Mouse (Mus musculus) hematopoietic multipotent progenitor cell, adult 10-12 weeks (in vitro differentiated cells): ENCODE results near the gene Syce1. TPM values are rescaled to one million over a fixed set of nuclear protein-coding genes. Genes with fewer than 3 reads are reported as not detected.

Experiments
- polyA plus RNA-seq: library from polyadenylated mRNA; stranded (reverse); fragments of >175 nt; gene quantifications from 2 replicates; pipeline ENCODE4 v1.2.3, GENCODE M21; 2012; ENCODE audit warnings: low replicate concordance

Gene Syce1
- 0.18 TPM in 1 of 2 replicates, not detected in the other for polyA plus RNA-seq

DNA sequence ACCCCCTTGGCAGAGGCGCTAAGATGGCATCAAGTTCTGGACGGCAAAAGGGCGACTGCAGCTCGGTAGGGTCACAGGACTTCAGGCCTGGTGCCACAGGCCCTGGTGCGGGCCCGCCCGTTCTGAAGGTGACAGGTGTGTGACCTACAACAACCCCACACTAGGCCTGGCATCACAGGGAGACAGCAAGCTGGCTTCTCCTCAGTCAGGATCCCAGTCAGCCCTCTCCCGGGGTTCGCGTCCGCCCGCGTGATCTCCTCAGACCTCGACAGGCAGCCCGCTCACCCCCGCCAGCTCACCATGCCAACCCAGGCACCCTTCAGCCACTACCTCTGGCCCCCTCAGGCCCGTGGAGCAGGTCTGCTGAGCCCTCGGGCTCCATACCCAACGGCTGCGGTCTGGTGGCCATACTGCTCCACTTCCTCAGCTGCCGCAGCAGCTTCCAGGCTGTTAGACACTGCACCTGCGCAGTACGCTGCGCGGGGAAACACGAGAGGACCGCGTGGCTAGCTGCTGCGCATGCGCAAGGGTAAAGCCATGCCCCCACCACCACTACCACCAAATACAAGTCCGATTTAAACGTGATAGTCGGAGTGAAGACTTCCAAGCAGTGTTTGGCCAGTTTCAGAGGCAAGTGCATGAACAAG lies at the start of gene Syce1:
Gene Syce1, minus strand, starts transcription at position 447 of the 647 bp plus-strand sequence.

DNA sequence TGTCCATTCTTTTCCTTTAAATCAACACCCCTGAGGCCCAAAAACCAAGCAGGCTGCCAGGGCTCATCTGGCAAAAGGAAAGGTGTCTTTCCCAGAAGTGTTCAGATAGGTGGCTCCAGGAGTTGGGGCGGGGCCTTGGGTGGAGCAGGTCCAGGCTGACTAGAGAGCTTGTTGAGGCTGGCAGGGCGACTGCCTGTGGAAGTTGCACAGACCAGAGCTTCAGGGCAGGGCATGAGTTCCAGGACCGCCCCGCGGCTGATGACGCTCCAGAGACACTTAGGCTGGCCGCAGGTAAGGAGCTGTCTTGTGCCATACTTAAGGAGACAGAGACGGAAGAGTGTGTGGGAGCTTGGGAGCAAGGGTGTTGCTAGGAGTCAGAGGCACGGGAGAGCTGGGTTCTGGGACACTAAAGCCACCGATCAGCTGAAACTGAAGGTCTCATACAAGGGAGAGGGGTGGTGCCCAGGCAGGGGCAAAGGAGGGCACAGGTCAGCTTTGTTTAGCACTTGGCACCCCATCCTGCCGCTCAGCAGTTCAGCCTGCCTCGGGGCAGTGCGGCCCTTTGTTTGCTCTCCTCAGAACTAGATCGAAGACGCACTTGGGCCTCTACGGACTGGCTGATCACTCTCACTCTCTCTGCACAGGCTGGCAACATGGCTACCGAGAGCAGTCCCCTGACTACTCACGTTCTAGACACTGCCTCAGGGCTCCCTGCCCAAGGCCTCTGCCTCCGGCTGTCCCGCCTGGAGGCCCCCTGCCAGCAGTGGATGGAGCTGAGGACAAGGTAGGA lies 47.5 kb upstream of the Syce1 start, which contains the start of gene Urah:
Gene Urah, plus strand, starts transcription at position 51 of the 790 bp plus-strand sequence.

DNA sequence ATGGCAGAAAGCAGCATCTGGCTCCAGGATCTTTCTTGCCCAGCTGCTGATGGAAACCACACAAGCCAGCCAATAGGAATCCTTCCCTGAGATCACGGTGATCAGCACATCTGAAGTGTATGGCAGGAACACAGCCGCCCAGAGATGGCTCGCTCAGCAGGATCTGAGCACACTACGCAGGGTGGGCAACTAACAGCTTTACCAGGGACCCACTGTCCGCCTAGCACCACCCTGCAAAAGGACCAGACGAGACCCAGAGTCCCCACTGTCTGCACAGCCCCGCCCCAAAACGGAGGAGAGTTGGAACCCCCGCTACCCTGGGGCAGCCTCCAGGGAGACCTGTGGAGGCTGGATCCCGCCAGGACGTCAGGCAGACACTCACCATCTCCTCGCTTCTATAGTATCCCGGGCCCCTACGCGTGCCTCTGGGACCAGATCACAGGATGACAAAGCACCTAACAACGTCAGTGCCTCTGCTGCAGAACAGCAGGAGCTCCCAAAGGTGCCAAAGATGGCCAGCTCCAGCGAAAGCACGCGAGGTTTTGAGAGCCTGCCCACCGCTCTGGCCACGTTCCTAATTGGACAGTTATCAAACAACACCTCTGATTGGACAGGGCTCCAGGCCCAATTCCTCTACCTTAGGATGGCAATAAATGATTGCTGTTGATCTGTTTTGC lies 34.1 kb upstream of the Syce1 start, which contains the start of gene Zfp941:
Gene Zfp941, minus strand, starts transcription at position 526 of the 677 bp plus-strand sequence.

GRCm38 (mm10) chr7:140763447-140764020 lies 24.1 kb downstream of the Syce1 start, which contains the start of gene Cyp2e1:
Cyp2e1 (plus strand) TSS chr7:140763739.

Other genes with a start within 250 kb of the Syce1 start
- gene Olfr538, start 220.0 kb downstream of the Syce1 start, polyA plus RNA-seq = not detected in 2 replicates
- gene Olfr46, start 186.6 kb downstream of the Syce1 start, polyA plus RNA-seq = not detected in 2 replicates
- not detected in 2 replicates for gene Olfr61, start 158.9 kb downstream of the Syce1 start, polyA plus RNA-seq
- not detected in 2 replicates for gene Olfr53, start 141.4 kb downstream of the Syce1 start, polyA plus RNA-seq
- 0.01 TPM in 1 of 2 replicates, not detected in the other for gene Olfr539, start 127.9 kb downstream of the Syce1 start, polyA plus RNA-seq
- gene Olfr45, start 105.9 kb downstream of the Syce1 start, polyA plus RNA-seq = not detected in 2 replicates
- gene Olfr541, start 90.6 kb downstream of the Syce1 start, polyA plus RNA-seq = not detected in 2 replicates
- not detected in 2 replicates for gene Cyp2e1, start 24.1 kb downstream of the Syce1 start, polyA plus RNA-seq
- gene Zfp941, start 34.3 kb upstream of the Syce1 start, polyA plus RNA-seq = not detected in 2 replicates
- not detected in 2 replicates for gene Urah, start 47.2 kb upstream of the Syce1 start, polyA plus RNA-seq
- gene Scgb1c1, start 57.7 kb upstream of the Syce1 start, polyA plus RNA-seq = not detected in 2 replicates
- not detected in 2 replicates for gene Odf3, start 60.0 kb upstream of the Syce1 start, polyA plus RNA-seq
- not detected in 2 replicates for gene Gm45785, start 68.5 kb upstream of the Syce1 start, polyA plus RNA-seq
- gene Ric8a, start 69.1 kb upstream of the Syce1 start, polyA plus RNA-seq = 84.4 and 159 TPM in 2 replicates
- gene Bet1l, start 69.7 kb upstream of the Syce1 start, polyA plus RNA-seq = 5.3 and 13.3 TPM in 2 replicates
- 14.0 and 45.3 TPM in 2 replicates for gene Psmd13, start 94.1 kb upstream of the Syce1 start, polyA plus RNA-seq
- 25.2 and 43.6 TPM in 2 replicates for gene Sirt3, start 94.5 kb upstream of the Syce1 start, polyA plus RNA-seq
- gene Cox8b, start 112.6 kb upstream of the Syce1 start, polyA plus RNA-seq = not detected in 2 replicates
- gene Nlrp6, start 133.1 kb upstream of the Syce1 start, polyA plus RNA-seq = 0.27 TPM in 1 of 2 replicates, not detected in the other
- gene Pgghg, start 153.5 kb upstream of the Syce1 start, polyA plus RNA-seq = 14.9 and 15.1 TPM in 2 replicates
- gene Ifitm5, start 162.4 kb upstream of the Syce1 start, polyA plus RNA-seq = not detected in 2 replicates
- gene Gm45717, start 168.1 kb upstream of the Syce1 start, polyA plus RNA-seq = not detected in 2 replicates
- gene Ifitm2, start 168.1 kb upstream of the Syce1 start, polyA plus RNA-seq = 17.6 and 125 TPM in 2 replicates
- gene Ifitm1, start 179.4 kb upstream of the Syce1 start, polyA plus RNA-seq = 8.5 TPM in 2 replicates
- 25.7 and 51.0 TPM in 2 replicates for gene Ifitm3, start 222.9 kb upstream of the Syce1 start, polyA plus RNA-seq
- gene Ifitm6, start 230.1 kb upstream of the Syce1 start, polyA plus RNA-seq = 4.0 and 4.9 TPM in 2 replicates
- gene Gm17387, start 241.3 kb upstream of the Syce1 start, polyA plus RNA-seq = not detected in 2 replicates